9 mouse cellular contexts compared by ENCODE assay signal in genomic region chr10:85678635-85679034, GRCm38 (mm10).
DNase-seq lines count a peak whose midpoint lies in the region; ATAC-seq and TF ChIP-seq lines count a peak whose summit lies in the region.
"Had no signal": no experiment of that assay in that cellular context is flagged by ENCODE, and none has a peak within 500 bp of the region (broad histone marks: within the 10 kb centered on the region; RNA-seq: fewer than 3 reads in every experiment).

No protein-coding gene starts in this region.

- peak in 1 of 3 experiments; percentile 9; a peak in 1 of 6 replicates for TF ChIP-seq CTCF in MEL (IDR thresholded peaks at IDR 0.05 in 2 of 3, conservative IDR thresholded peaks at IDR 0.05 in 1 of 3; ENCODE audit: control insufficient read depth in 1 of 3, insufficient read depth in 1 of 3, low read depth in 2 of 3, low read length in 3 of 3, poor library complexity in 1 of 3, severe bottlenecking in 1 of 3)
- peak; percentile 48; the same call in 1 of the 2 replicates for TF ChIP-seq CTCF in cerebellum, adult 2 months (IDR thresholded peaks at IDR 0.05; ENCODE audit: borderline replicate concordance, insufficient read depth, low read depth, low read length)
- TF ChIP-seq CTCF in left cerebral cortex, adult 2 months (IDR thresholded peaks at IDR 0.05): peak; percentile 77

- 31% methylated on average over 4 of the region's 4 CpGs for WGBS in kidney, embryonic 14.5 days
- WGBS in cerebellum, adult 2 months: 18% methylated on average over 4 of the region's 4 CpGs

- no peaks in the 10 kb centered on the region for H3K9me3 ChIP-seq in kidney, embryonic 14.5 days (ENCODE audit: control insufficient read depth, low read length)
- no peaks in the 10 kb centered on the region for H3K9me3 ChIP-seq in MEL (replicated peaks; ENCODE audit: insufficient read depth, low read length)
- H3K9me3 ChIP-seq: midbrain, embryonic 12.5 days had no signal

- no peak for TF ChIP-seq POLR2A in MEL (IDR thresholded peaks at IDR 0.05; ENCODE audit: control insufficient read depth in 1 of 2, insufficient read depth in 1 of 2, low read depth in 1 of 2, low read length in 2 of 2, poor library complexity in 1 of 2)
- TF ChIP-seq POLR2A in cerebellum, adult 2 months (IDR thresholded peaks at IDR 0.05; ENCODE audit: borderline replicate concordance, insufficient read depth, low read length): no peak

- ATAC-seq in kidney, embryonic 14.5 days (ENCODE audit: low FRiP score, low TSS enrichment): no peak
- peak; percentile 38; the same call in 1 of the 2 replicates for ATAC-seq in neutrophil, adult 5-6 weeks (ENCODE audit: extremely low read depth, insufficient number of reproducible peaks, low FRiP score, poor library complexity, severe bottlenecking)

- no peaks in the 10 kb centered on the region for H3K4me1 ChIP-seq in kidney, embryonic 14.5 days (ENCODE audit: control insufficient read depth, insufficient read depth, low read length)
- H3K4me1 ChIP-seq in MEL (ENCODE audit: control insufficient read depth in 1 of 2, insufficient read depth in 2 of 2, low read length in 2 of 2): no peaks in the 10 kb centered on the region
- no peaks in the 10 kb centered on the region for H3K4me1 ChIP-seq in cerebellum, adult 2 months (ENCODE audit: control insufficient read depth, insufficient read depth, low read length)
- H3K4me1 ChIP-seq: midbrain, embryonic 12.5 days had no signal

- intact Hi-C loops in left cerebral cortex, adult 2 months (cut with DNase I): loop anchor here (5.0 to 10.0 kb wide), 2 partner anchors 194 to 246 kb away; partner anchors contain the start of gene Ascl4
- intact Hi-C loops in gastrocnemius, postnatal 36 days (cut with DNase I): no loop called here

- no peak overlapping the region for H3K27ac ChIP-seq in kidney, embryonic 14.5 days (ENCODE audit: low read depth, low read length)
- H3K27ac ChIP-seq in MEL (ENCODE audit: control insufficient read depth, low read depth, low read length): no peak overlapping the region
- H3K27ac ChIP-seq in cerebellum, adult 2 months (ENCODE audit: insufficient read depth, low read length): no peak overlapping the region
- no peak overlapping the region for H3K27ac ChIP-seq in left cerebral cortex, adult 2 months
- H3K27ac ChIP-seq: midbrain, embryonic 12.5 days had no signal

- no peaks in the 10 kb centered on the region for H3K27me3 ChIP-seq in kidney, embryonic 14.5 days (ENCODE audit: control insufficient read depth, insufficient read depth, low read length)
- no peaks in the 10 kb centered on the region for H3K27me3 ChIP-seq in MEL (ENCODE audit: control insufficient read depth in 1 of 2, insufficient read depth in 2 of 2, low read length in 2 of 2)
- no peaks in the 10 kb centered on the region; the same call in 1 of the 2 replicates for H3K27me3 ChIP-seq in cerebellum, adult 2 months (ENCODE audit: control insufficient read depth, insufficient read depth, low read length)
- H3K27me3 ChIP-seq: midbrain, embryonic 12.5 days had no signal

- no peak for TF ChIP-seq EP300 in MEL (IDR thresholded peaks at IDR 0.05; ENCODE audit: low read depth in 1 of 2, low read length in 2 of 2)

- peak; percentile 5 for DNase-seq in kidney, adult 11 months
- peak; percentile 2 for DNase-seq in MEL (ENCODE audit: low read depth, low spot score)
- peak; percentile 20 to 36 for DNase-seq in cerebellum, adult 2 months
- peak; percentile 29 to 70 for DNase-seq in frontal cortex, postnatal 14 days (ENCODE audit: low spot score in 2 of 2)
- DNase-seq in left cerebral cortex, adult 2 months (ENCODE audit: extremely low spot score in 1 of 2, low spot score in 2 of 2): peak; percentile 57 to 65
- no peak for DNase-seq in gastrocnemius, postnatal 36 days

- no peaks in the 10 kb centered on the region for H3K36me3 ChIP-seq in kidney, embryonic 14.5 days (ENCODE audit: control insufficient read depth, insufficient read depth, low read length)
- no peaks in the 10 kb centered on the region for H3K36me3 ChIP-seq in MEL (ENCODE audit: control insufficient read depth in 1 of 2, insufficient read depth in 2 of 2, low read length in 2 of 2)
- H3K36me3 ChIP-seq: midbrain, embryonic 12.5 days had no signal

- no peak overlapping the region for H3K9ac ChIP-seq in kidney, embryonic 14.5 days (ENCODE audit: low read depth, low read length)
- H3K9ac ChIP-seq in MEL (ENCODE audit: control insufficient read depth, low read depth, low read length, poor library complexity, severe bottlenecking): no peak overlapping the region
- H3K9ac ChIP-seq: midbrain, embryonic 12.5 days had no signal

- TF ChIP-seq RAD21 in MEL (IDR thresholded peaks at IDR 0.05; ENCODE audit: low read depth, low read length): peak; percentile 9

- no peak overlapping the region for H3K4me2 ChIP-seq in kidney, embryonic 14.5 days (replicated peaks; ENCODE audit: low read depth, low read length)
- H3K4me2 ChIP-seq: midbrain, embryonic 12.5 days had no signal

- H3K79me2 ChIP-seq in MEL (ENCODE audit: control insufficient read depth, insufficient read depth, low read length, poor library complexity): no peaks in the 10 kb centered on the region

- H3K4me3 ChIP-seq in kidney, embryonic 14.5 days (ENCODE audit: low read length): no peak overlapping the region
- no peak overlapping the region for H3K4me3 ChIP-seq in MEL (ENCODE audit: control insufficient read depth in 1 of 2, insufficient read depth in 1 of 2, low read depth in 2 of 2, low read length in 2 of 2)
- no peak overlapping the region for H3K4me3 ChIP-seq in cerebellum, adult 2 months (replicated peaks; ENCODE audit: insufficient read depth, low read depth, low read length)
- no peak overlapping the region for H3K4me3 ChIP-seq in left cerebral cortex, adult 2 months
- H3K4me3 ChIP-seq: midbrain, embryonic 12.5 days had no signal

TF ChIP-seq in MEL, 35 proteins besides CTCF, POLR2A, EP300 and RAD21:
- TF ChIP-seq BHLHE40 (IDR thresholded peaks at IDR 0.05; ENCODE audit: borderline replicate concordance, low read depth, low read length) (no peak), MXI1 (IDR thresholded peaks at IDR 0.05; ENCODE audit: low read depth, low read length) (no peak), HCFC1 (IDR thresholded peaks at IDR 0.05; ENCODE audit: low read depth, low read length) (no peak), ZMIZ1 (IDR thresholded peaks at IDR 0.05; ENCODE audit: low read depth, low read length) (no peak), NRF1 (IDR thresholded peaks at IDR 0.05; ENCODE audit: insufficient read depth, low read depth, low read length, poor library complexity, severe bottlenecking) (no peak), MEF2A (IDR thresholded peaks at IDR 0.05; ENCODE audit: extremely low read depth, insufficient replicate concordance, low read depth, low read length, poor library complexity, severe bottlenecking) (no peak), CHD2 (IDR thresholded peaks at IDR 0.05; ENCODE audit: low read length) (no peak), SMC3 (IDR thresholded peaks at IDR 0.05; ENCODE audit: low read depth, low read length) (no peak), TAL1 (IDR thresholded peaks at IDR 0.05; ENCODE audit: low read length) (no peak), USF1 (IDR thresholded peaks at IDR 0.05; ENCODE audit: low read depth, low read length) (no peak), JUND (IDR thresholded peaks at IDR 0.05; ENCODE audit: low read depth, low read length) (no peak), ELF1 (IDR thresholded peaks at IDR 0.05; ENCODE audit: low read depth, low read length) (no peak), ETS1 (IDR thresholded peaks at IDR 0.05; ENCODE audit: low read depth, low read length) (no peak), MAZ (IDR thresholded peaks at IDR 0.05; ENCODE audit: low read depth, low read length) (no peak), MAFK (IDR thresholded peaks at IDR 0.05; ENCODE audit: borderline replicate concordance, low read depth, low read length) (no peak), GATA1 (IDR thresholded peaks at IDR 0.05; ENCODE audit: low read depth, low read length) (no peak), RCOR1 (IDR thresholded peaks at IDR 0.05; ENCODE audit: low read depth, low read length) (no peak), KAT2A (conservative IDR thresholded peaks at IDR 0.05; ENCODE audit: low read depth, low read length) (no peak), MYB (IDR thresholded peaks at IDR 0.05; ENCODE audit: low read depth, low read length) (no peak), E2F4 (IDR thresholded peaks at IDR 0.05; ENCODE audit: borderline replicate concordance, low read depth, low read length) (no peak)

Comparison
In these comparisons a context has a peak if more than half of its experiments do, and no peak if none do; other contexts are left out.
1. DNase-seq: peak in kidney, adult 11 months (single experiment), MEL (single experiment), cerebellum, adult 2 months (2 of 2), frontal cortex, postnatal 14 days (2 of 2) and left cerebral cortex, adult 2 months (2 of 2); none in gastrocnemius, postnatal 36 days (0 of 2).